Mouse (Mus musculus) ES-Bruce4 (cell line): ENCODE results near the gene Chpf2. TPM values are rescaled to one million over a fixed set of nuclear protein-coding genes. Genes with fewer than 3 reads are reported as not detected.
A peak's percentile ranks its signal among the peaks of the same experiment; 100 is the strongest.

Experiments used
- H3K27ac ChIP-seq: 2 replicates; pipeline ENCODE4 v1.5.1; 2012; ENCODE audit warnings: low read length, inconsistent platforms; ENCODE audit not compliant: insufficient read depth
- H3K27me3 ChIP-seq: 2 replicates; pipeline ENCODE4 v1.6.1; 2012; ENCODE audit warnings: mild to moderate bottlenecking, low read length, inconsistent platforms; ENCODE audit not compliant: control insufficient read depth, poor library complexity, insufficient read depth, severe bottlenecking
- H3K36me3 ChIP-seq: 2 replicates; pipeline ENCODE4 v1.6.1; 2012; ENCODE audit warnings: inconsistent platforms, mild to moderate bottlenecking, low read length, moderate library complexity; ENCODE audit not compliant: control insufficient read depth, poor library complexity, insufficient read depth, severe bottlenecking
- H3K4me1 ChIP-seq: one replicate; pipeline ENCODE4 v1.8.1; 2011; ENCODE audit warnings: low read length; ENCODE audit not compliant: control insufficient read depth, insufficient read depth
- H3K4me3 ChIP-seq: 2 replicates; pipeline ENCODE4 v1.5.1; 2011; ENCODE audit warnings: low read depth, mild to moderate bottlenecking, low read length
- H3K9ac ChIP-seq: 2 replicates; pipeline ENCODE4 v1.6.1; 2012; ENCODE audit warnings: low read depth, mild to moderate bottlenecking, inconsistent platforms; ENCODE audit not compliant: poor library complexity, severe bottlenecking
- H3K9me3 ChIP-seq: replicated peaks from 2 replicates; pipeline ENCODE4 v1.6.1; 2012; ENCODE audit warnings: mild to moderate bottlenecking, low read length, inconsistent platforms; ENCODE audit not compliant: control insufficient read depth, poor library complexity, insufficient read depth, severe bottlenecking
- CTCF ChIP-seq: IDR thresholded peaks from one replicate; pipeline ENCODE4 v1.8.1; 2011; ENCODE audit warnings: low read depth, low read length
- EP300 ChIP-seq: IDR thresholded peaks from 2 replicates; pipeline ENCODE4 v1.6.1; 2011; ENCODE audit warnings: low read depth, low read length; ENCODE audit not compliant: insufficient read depth
- POLR2A ChIP-seq: IDR thresholded peaks from one replicate; pipeline ENCODE4 v1.8.1; 2011; ENCODE audit warnings: low read length; ENCODE audit not compliant: insufficient read depth
- polyA plus RNA-seq: library from polyadenylated mRNA; stranded (reverse); fragments of >200 nt; gene quantifications from 2 replicates; pipeline ENCODE4 v1.2.4, GENCODE M21; 2011; ENCODE audit warnings: low read depth; ENCODE audit not compliant: missing spikeins, insufficient read depth, insufficient read length

Chpf2 gene
- polyA plus RNA-seq, 1 experiment = 8.3 TPM

DNA sequence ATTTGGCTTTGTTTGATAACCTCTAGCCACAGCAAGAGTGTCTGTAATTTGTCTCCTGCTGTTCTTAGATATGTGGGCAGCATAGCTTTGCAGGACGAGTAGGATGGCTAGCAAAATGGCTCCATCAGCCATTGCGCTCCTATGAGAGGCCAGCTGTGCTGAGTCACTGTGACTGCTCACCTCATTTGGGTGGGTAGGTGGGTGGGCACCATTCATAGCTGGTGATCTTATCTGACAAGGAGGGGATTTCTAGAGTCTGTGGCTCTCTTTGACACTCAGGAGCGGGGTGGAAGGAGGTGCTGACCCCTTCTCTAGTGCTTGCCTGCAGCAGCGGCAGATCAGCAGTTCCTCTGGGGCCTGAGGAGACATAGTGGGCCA, 648 bp downstream of the Chpf2 start:
- no peaks in the 10 kb centered on the region for H3K36me3 ChIP-seq
- peak overlapping the region; percentile 70 for H3K4me3 ChIP-seq
- H3K27ac ChIP-seq = no peak overlapping the region
- no peaks in the 10 kb centered on the region for H3K4me1 ChIP-seq
- no peaks in the 10 kb centered on the region for H3K9me3 ChIP-seq
- H3K9ac ChIP-seq = peak overlapping the region; percentile 45
- TF ChIP-seq EP300 (no peak), CTCF (no peak), POLR2A (no peak)
- H3K27me3 ChIP-seq = no peaks in the 10 kb centered on the region

DNA sequence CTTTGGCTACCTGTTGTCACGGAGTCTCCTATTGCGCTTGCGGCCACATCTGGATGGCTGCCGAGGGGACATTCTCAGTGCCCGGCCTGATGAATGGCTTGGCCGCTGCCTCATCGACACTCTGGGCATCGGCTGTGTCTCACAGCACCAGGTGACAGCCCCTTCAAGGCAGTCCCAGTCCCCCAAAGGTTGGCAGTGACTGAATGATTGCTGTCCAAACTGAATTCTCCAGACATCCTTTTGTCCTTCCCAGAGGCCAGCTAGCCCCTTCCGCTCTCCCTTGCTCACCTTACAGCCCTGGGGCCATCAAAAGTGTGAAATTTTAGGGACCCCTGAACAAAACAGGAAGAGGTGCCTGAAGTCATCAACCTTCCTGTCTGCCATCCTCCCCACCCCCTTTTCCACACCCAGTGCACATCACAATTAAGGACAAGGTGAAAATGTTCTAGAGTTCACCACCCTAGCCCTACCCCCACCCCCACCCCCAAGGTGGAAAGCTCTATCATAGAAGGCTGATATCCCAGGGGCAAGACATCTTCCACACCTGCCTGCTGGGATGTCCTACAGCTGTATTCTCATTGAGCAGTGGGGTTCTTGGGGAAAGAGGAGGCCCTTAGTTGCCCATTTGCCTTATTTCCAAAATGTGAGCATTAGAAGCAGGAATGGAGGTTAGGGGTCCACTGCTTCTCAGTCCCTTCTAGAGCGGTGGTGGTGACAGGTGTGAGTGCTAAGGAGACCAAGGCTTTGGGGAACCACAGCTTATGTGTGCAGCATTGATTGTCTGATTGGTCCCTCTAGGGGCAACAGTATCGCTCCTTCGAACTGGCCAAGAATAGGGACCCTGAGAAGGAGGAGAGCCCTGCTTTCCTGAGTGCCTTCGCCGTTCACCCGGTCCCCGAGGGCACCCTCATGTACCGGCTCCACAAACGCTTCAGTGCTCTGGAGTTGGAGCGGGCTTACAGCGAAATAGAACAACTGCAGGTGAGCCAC, 3.3 kb downstream of the Chpf2 start:
- Histone ChIP-seq H3K9ac (no peak overlapping the region), H3K27me3 (no peaks in the 10 kb centered on the region), H3K4me1 (no peaks in the 10 kb centered on the region), H3K4me3 (no peak overlapping the region), H3K27ac (no peak overlapping the region), H3K9me3 (no peaks in the 10 kb centered on the region), H3K36me3 (no peaks in the 10 kb centered on the region)
- no peak for TF ChIP-seq POLR2A
- TF ChIP-seq CTCF = no peak
- TF ChIP-seq EP300 = no peak

DNA sequence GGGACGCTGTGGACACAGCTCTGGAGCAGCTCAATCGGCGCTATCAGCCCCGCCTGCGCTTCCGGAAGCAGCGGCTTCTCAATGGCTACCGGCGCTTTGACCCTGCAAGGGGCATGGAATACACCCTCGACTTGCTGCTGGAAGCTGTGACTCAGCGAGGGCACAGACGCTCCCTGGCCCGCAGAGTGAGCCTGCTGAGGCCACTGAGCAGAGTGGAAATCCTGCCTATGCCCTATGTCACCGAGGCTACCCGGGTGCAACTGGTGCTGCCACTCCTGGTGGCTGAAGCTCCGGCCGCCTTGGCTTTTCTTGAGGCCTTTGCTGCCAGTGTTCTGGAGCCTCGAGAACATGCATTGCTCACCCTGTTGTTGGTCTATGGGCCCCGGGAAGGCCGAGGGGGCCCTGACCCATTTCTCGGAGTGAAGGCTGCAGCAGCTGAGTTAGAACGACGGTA, 4.8 kb downstream of the Chpf2 start:
- TF ChIP-seq CTCF = no peak
- TF ChIP-seq EP300 = no peak
- Histone ChIP-seq H3K27me3 (no peaks in the 10 kb centered on the region), H3K9me3 (no peaks in the 10 kb centered on the region), H3K36me3 (no peaks in the 10 kb centered on the region), H3K27ac (no peak overlapping the region), H3K9ac (no peak overlapping the region; the same call in 1 of the 2 replicates), H3K4me3 (0 out of 2 replicates have a peak overlapping the region, but pooled peaks have one; percentile 18), H3K4me1 (no peaks in the 10 kb centered on the region)

DNA sequence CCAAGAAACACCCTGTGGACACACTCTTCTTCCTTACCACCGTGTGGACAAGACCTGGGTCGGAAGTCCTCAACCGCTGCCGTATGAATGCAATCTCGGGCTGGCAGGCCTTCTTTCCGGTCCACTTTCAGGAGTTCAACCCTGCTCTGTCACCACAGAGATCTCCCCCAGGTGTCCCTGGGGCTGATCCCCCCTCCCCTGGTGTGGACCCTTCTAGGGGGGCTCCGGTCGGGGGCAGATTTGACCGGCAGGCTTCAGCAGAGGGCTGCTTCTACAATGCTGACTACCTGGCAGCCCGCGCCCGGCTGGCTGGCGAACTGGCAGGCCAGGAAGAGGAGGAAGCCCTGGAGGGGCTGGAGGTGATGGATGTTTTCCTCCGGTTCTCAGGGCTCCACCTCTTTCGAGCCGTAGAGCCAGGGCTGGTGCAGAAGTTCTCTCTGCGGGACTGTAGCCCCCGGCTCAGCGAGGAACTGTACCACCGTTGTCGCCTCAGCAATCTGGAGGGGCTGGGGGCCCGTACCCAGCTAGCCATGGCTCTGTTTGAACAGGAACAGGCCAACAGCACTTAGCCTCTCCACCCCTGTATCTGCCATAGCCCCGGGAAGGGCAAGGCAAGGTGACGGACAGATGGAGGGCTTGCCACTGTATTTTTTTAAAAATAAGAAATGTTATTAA, 5.4 kb downstream of the Chpf2 start:
- no peaks in the 10 kb centered on the region for H3K27me3 ChIP-seq
- H3K4me3 ChIP-seq = no peak overlapping the region

DNA sequence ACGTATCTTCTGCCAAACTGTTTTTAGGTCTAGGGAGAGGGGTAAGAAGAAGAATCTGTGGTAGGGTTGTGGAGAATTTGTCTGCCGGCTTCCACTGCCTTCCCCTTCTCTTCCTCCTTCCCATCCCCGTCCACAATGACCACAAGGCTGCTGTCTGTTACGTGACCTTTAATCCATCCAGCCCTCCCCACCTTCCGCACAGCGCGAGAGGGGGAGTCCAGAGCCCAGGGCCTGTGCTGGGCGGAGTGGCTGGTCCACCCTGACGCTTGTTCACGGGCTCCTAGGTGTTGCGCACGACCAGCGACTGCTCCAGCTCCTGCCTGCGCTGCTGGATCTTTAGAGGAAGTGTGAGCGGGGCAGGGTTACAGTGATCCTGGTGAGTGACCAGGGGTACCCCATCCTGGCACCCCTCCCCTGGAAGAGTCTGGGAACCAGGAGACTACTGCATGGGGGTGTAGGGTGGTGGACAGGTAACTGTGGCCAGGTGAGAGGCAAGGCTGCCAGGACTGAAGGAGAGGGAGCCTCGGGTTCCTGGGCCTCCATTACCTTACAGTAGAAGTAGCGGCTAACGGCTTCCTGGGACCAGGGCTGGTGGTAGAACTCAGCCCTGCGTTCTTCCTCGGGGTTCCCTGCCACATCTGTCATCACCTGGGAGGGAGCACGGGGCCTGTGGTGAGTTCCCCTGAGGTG, 6.1 kb downstream of the Chpf2 start:
- Histone ChIP-seq H3K27me3 (no peaks in the 10 kb centered on the region), H3K4me1 (no peaks in the 10 kb centered on the region), H3K9me3 (no peaks in the 10 kb centered on the region), H3K27ac (no peak overlapping the region), H3K4me3 (peak overlapping the region; percentile 12; the same call in 1 of the 2 replicates), H3K9ac (0 out of 2 replicates have a peak overlapping the region, but pooled peaks have one; percentile 8), H3K36me3 (no peaks in the 10 kb centered on the region)
- TF ChIP-seq EP300 = no peak
- TF ChIP-seq POLR2A = no peak

More for the DNA sequence above, 5.4 kb downstream of the Chpf2 start:
- Histone ChIP-seq H3K9ac (no peak overlapping the region; the same call in 1 of the 2 replicates), H3K27ac (no peak overlapping the region), H3K9me3 (no peaks in the 10 kb centered on the region), H3K4me1 (no peaks in the 10 kb centered on the region), H3K36me3 (no peaks in the 10 kb centered on the region)
- TF ChIP-seq EP300 = no peak
- no peak for TF ChIP-seq CTCF
- TF ChIP-seq POLR2A = no peak

DNA sequence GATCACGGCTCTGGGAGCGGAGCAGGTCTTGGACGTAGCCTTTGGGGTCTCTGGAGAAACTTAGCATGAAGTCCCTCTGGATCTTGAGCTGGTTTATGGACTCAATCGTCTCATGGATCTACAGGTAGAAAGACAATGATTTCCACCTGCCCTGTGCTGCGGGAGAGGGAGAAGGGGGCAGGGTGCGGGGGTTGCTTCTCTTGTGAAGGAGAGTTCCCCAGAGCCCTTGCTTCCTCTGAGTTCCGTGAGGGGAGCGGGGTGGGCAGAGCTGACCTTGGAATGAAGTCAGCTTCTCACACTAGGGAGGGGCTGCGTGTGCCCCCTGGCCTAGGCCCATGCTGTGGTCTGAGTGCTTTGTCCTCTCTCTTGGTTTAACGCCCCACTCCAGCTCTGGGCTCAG, 6.7 kb downstream of the Chpf2 start:
- Histone ChIP-seq H3K27me3 (0 out of 2 replicates have a peak, but pooled peaks cover 2% of the 10 kb centered on the region), H3K36me3 (no peaks in the 10 kb centered on the region), H3K9me3 (no peaks in the 10 kb centered on the region), H3K4me3 (no peak overlapping the region), H3K27ac (no peak overlapping the region), H3K4me1 (no peaks in the 10 kb centered on the region), H3K9ac (no peak overlapping the region)
- no peak for TF ChIP-seq CTCF
- TF ChIP-seq POLR2A = no peak
- no peak for TF ChIP-seq EP300
